Mouse (Mus musculus) liver, postnatal 0 days (tissue): ENCODE data around the gene Vwa5b2.

Experiments used
- CTCF ChIP-seq: sonication (generic); IDR thresholded peaks from 2 replicates; pipeline ENCODE4 v1.5.1; 2016; ENCODE audit warnings: antibody characterized with exemption, low read depth
- EP300 ChIP-seq: IDR thresholded peaks from 2 replicates; pipeline ENCODE4 v1.6.1; 2016; ENCODE audit warnings: antibody characterized with exemption, low read depth, mild to moderate bottlenecking

DNA sequence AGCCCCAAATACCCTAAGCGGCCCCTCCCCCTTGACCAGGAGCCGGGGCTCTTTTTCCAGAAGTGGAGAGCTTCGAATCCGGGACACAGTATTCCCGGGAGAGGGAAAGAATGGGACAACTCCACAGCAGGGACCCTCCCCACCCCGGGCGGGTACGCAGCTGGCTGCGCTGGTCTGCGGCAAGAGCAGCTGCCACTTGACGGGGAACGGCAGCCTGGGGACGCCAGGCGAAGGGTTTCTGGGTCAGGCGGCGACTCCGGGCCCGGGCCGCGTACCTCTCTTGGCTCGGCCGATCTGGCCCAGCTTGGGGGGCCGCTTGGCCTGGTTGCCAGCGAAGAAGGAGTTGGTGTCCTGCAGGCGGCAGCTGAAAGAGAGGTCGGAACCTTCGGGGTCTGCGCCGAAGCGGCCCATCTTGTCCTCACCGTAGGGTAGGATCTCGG, 31.5 kb downstream of the Vwa5b2 start:
- no peak for TF ChIP-seq CTCF
- no peak for TF ChIP-seq EP300
